Mouse (Mus musculus) E14TG2a.4 (cell line): ENCODE measurements around the gene Olfr1178.

ENCODE experiments used
- H3K27me3 ChIP-seq: 2 replicates; pipeline ENCODE4 v1.6.1; 2014; ENCODE audit warnings: low read length, control low read depth; ENCODE audit not compliant: insufficient read depth
- H3K36me3 ChIP-seq: 2 replicates; pipeline ENCODE4 v1.6.1; 2014; ENCODE audit warnings: low read length, control low read depth; ENCODE audit not compliant: insufficient read depth
- H3K4me1 ChIP-seq: replicated peaks from 2 replicates; pipeline ENCODE4 v1.6.1; 2014; ENCODE audit warnings: low read depth, low read length, control low read depth
- H3K4me3 ChIP-seq: replicated peaks from 2 replicates; pipeline ENCODE4 v1.5.1; 2014; ENCODE audit warnings: mild to moderate bottlenecking, low read length
- H3K9me3 ChIP-seq: 2 replicates; pipeline ENCODE4 v1.6.1; 2014; ENCODE audit warnings: low read length, control low read depth
- CTCF ChIP-seq: conservative IDR thresholded peaks from 2 replicates; pipeline ENCODE4 v1.5.1; 2014; ENCODE audit warnings: low read length
- NANOG ChIP-seq: IDR thresholded peaks from 2 replicates; pipeline ENCODE4 v1.6.1; 2014; ENCODE audit warnings: borderline replicate concordance, low read length, mixed read lengths
- POU5F1 ChIP-seq: IDR thresholded peaks from 2 replicates; pipeline ENCODE4 v1.6.1; 2014; ENCODE audit warnings: low read length, borderline replicate concordance

The Olfr1178 gene

GRCm38 (mm10) chr2:88386762-88387161 lies at the start of gene Olfr1178:
Gene Olfr1178 (plus strand): TSS chr2:88387062.
- Histone ChIP-seq H3K4me1 (no peaks in the 10 kb centered on the region), H3K9me3 (peaks cover 8% of the 10 kb centered on the region), H3K27me3 (no peaks in the 10 kb centered on the region), H3K36me3 (no peaks in the 10 kb centered on the region), H3K4me3 (no peak within 1 kb of the TSS)
- TF ChIP-seq NANOG (no peak), CTCF (no peak), POU5F1 (no peak)

GRCm38 (mm10) chr2:88346392-88346791 lies 40.5 kb upstream of the Olfr1178 start, which contains the start of gene Olfr1177-ps:
Gene Olfr1177-ps (minus strand): TSS chr2:88346492.
- Histone ChIP-seq H3K27me3 (no peaks in the 10 kb centered on the region), H3K4me3 (no peak within 1 kb of the TSS), H3K4me1 (no peaks in the 10 kb centered on the region), H3K36me3 (no peaks in the 10 kb centered on the region), H3K9me3 (no peaks in the 10 kb centered on the region)
- no peak for TF ChIP-seq POU5F1
- TF ChIP-seq CTCF: no peak

- no peaks in the 10 kb centered on the region for H3K4me1 ChIP-seq
- peak; percentile 58 for TF ChIP-seq CTCF
- no peak for TF ChIP-seq NANOG
- TF ChIP-seq POU5F1: no peak
- H3K4me3 ChIP-seq: no peak overlapping the region
- H3K9me3 ChIP-seq: peaks cover 6% of the 10 kb centered on the region; the same call in 1 of the 2 replicates
- no peaks in the 10 kb centered on the region for H3K36me3 ChIP-seq
- H3K27me3 ChIP-seq: no peaks in the 10 kb centered on the region
These were observed 30.6 kb upstream of the Olfr1178 start for GRCm38 (mm10) chr2:88356304-88356703.

GRCm38 (mm10) chr2:88406353-88406752 lies 19.5 kb downstream of the Olfr1178 start, which contains the start of gene Olfr1179:
Gene Olfr1179 (minus strand): TSS chr2:88406453.
- no peak for TF ChIP-seq CTCF
- TF ChIP-seq NANOG: no peak
- TF ChIP-seq POU5F1: no peak
- H3K27me3 ChIP-seq: no peaks in the 10 kb centered on the region
- no peaks in the 10 kb centered on the region for H3K9me3 ChIP-seq
- H3K36me3 ChIP-seq: no peaks in the 10 kb centered on the region
- no peak within 1 kb of the TSS for H3K4me3 ChIP-seq
- no peaks in the 10 kb centered on the region for H3K4me1 ChIP-seq

- TF ChIP-seq CTCF (no peak), POU5F1 (no peak)
- Histone ChIP-seq H3K4me1 (no peaks in the 10 kb centered on the region), H3K4me3 (no peak within 1 kb of the TSS), H3K9me3 (no peaks in the 10 kb centered on the region), H3K36me3 (no peaks in the 10 kb centered on the region), H3K27me3 (no peaks in the 10 kb centered on the region)
These were observed 32.2 kb downstream of the Olfr1178 start, which contains the start of gene Olfr1180 for GRCm38 (mm10) chr2:88419051-88419450. Gene Olfr1180 (minus strand): TSS chr2:88419151.

- H3K9me3 ChIP-seq: no peaks in the 10 kb centered on the region
- no peaks in the 10 kb centered on the region for H3K27me3 ChIP-seq
- no peaks in the 10 kb centered on the region for H3K4me1 ChIP-seq
- H3K36me3 ChIP-seq: no peaks in the 10 kb centered on the region
- TF ChIP-seq CTCF (no peak), POU5F1 (no peak), NANOG (no peak)
- H3K4me3 ChIP-seq: no peak within 1 kb of the TSS
These were observed 39.2 kb downstream of the Olfr1178 start, which contains the start of gene Olfr1181 for GRCm38 (mm10) chr2:88426071-88426470. Gene Olfr1181 (minus strand): TSS chr2:88426171.

GRCm38 (mm10) chr2:88449031-88449430 lies 62.2 kb downstream of the Olfr1178 start, which contains the start of gene Gm13757:
Gene Gm13757 (minus strand): TSS chr2:88449131.
- Histone ChIP-seq H3K4me1 (no peaks in the 10 kb centered on the region), H3K9me3 (no peaks in the 10 kb centered on the region), H3K27me3 (no peaks in the 10 kb centered on the region), H3K36me3 (no peaks in the 10 kb centered on the region), H3K4me3 (no peak within 1 kb of the TSS)
- TF ChIP-seq POU5F1 (no peak), NANOG (no peak), CTCF (no peak)
